Mouse (Mus musculus) heart, adult 9 months (tissue): ENCODE measurements around the gene Prss29.

Experiments
- DNase-seq, 2 experiments: peaks; one replicate each; pipeline ENCODE4 v3.0.0; 2022; ENCODE audit warnings: low spot score in 2 of 2

The Prss29 gene

GRCm38 (mm10) chr17:25345462-25345861 is 27.0 kb downstream of the Prss29 start, which contains the start of gene Tpsab1:
Gene Tpsab1 (minus strand): TSS chr17:25345562.
- DNase-seq, result no peak

GRCm38 (mm10) chr17:25361291-25361690 is 42.8 kb downstream of the Prss29 start:
- no peak for DNase-seq

- DNase-seq, result no peak
Measured at GRCm38 (mm10) chr17:25363726-25364125, 45.3 kb downstream of the Prss29 start.

- no peak for DNase-seq
Measured at GRCm38 (mm10) chr17:25366005-25366404, 47.6 kb downstream of the Prss29 start, which contains the start of gene Tpsb2. Gene Tpsb2 (plus strand): TSS chr17:25366305.

GRCm38 (mm10) chr17:25368973-25369372 is 50.5 kb downstream of the Prss29 start, which contains the start of gene Tpsg1:
Gene Tpsg1 (plus strand): TSS chr17:25369273.
- DNase-seq, result no peak
